Mouse (Mus musculus): ENCODE data around the gene Kcnc1. TPM values are rescaled to one million over a fixed set of nuclear protein-coding genes. Genes with fewer than 3 reads are reported as not detected.

The Kcnc1 gene
- polyA plus RNA-seq, 1 experiment from 2014 or later: 0.05 TPM

- Histone ChIP-seq H3K36me3 (no peaks in the 10 kb centered on the region), H3K4me2 (no peak overlapping the region), H3K27me3 (replicated peaks) (peaks cover 41% of the 10 kb centered on the region), H3K9ac (no peak overlapping the region), H3K4me3 (no peak overlapping the region), H3K27ac (replicated peaks) (no peak overlapping the region), H3K4me1 (no peaks in the 10 kb centered on the region), H3K9me3 (no peaks in the 10 kb centered on the region)
- ATAC-seq (ENCODE audit: extremely low read depth, insufficient number of reproducible peaks, low FRiP score, low TSS enrichment): no peak
- WGBS: 41% methylated on average over 12 of the region's 12 CpGs
Observed at GRCm38 (mm10) chr7:46409204-46409789, 13.0 kb downstream of the Kcnc1 start.

GRCm38 (mm10) chr7:46410727-46411126, 14.4 kb downstream of the Kcnc1 start:
- Histone ChIP-seq H3K9ac (no peak overlapping the region), H3K4me1 (no peaks in the 10 kb centered on the region), H3K9me3 (no peaks in the 10 kb centered on the region), H3K4me3 (no peak overlapping the region), H3K27ac (replicated peaks) (no peak overlapping the region), H3K4me2 (no peak overlapping the region), H3K27me3 (replicated peaks) (peaks cover 36% of the 10 kb centered on the region), H3K36me3 (no peaks in the 10 kb centered on the region)
- 78% methylated on average over 6 of the region's 6 CpGs for WGBS
- no peak for ATAC-seq (ENCODE audit: extremely low read depth, insufficient number of reproducible peaks, low FRiP score, low TSS enrichment)

- Histone ChIP-seq H3K27ac (replicated peaks) (no peak overlapping the region), H3K4me3 (no peak overlapping the region), H3K4me2 (no peak overlapping the region), H3K9me3 (no peaks in the 10 kb centered on the region), H3K9ac (no peak overlapping the region), H3K27me3 (replicated peaks) (peaks cover 27% of the 10 kb centered on the region), H3K36me3 (no peaks in the 10 kb centered on the region), H3K4me1 (no peaks in the 10 kb centered on the region)
- 55% methylated on average over 5 of the region's 5 CpGs for WGBS
- no peak for ATAC-seq (ENCODE audit: extremely low read depth, insufficient number of reproducible peaks, low FRiP score, low TSS enrichment)
Observed at GRCm38 (mm10) chr7:46412823-46413222, 16.5 kb downstream of the Kcnc1 start.

GRCm38 (mm10) chr7:46413959-46414725, 17.8 kb downstream of the Kcnc1 start:
- peaks cover 32% of the 10 kb centered on the region for H3K27me3 ChIP-seq (replicated peaks)
- no peaks in the 10 kb centered on the region for H3K4me1 ChIP-seq
- no peaks in the 10 kb centered on the region for H3K36me3 ChIP-seq
- H3K4me3 ChIP-seq: no peak overlapping the region
- no peaks in the 10 kb centered on the region for H3K9me3 ChIP-seq
- WGBS: 52% methylated on average over 6 of the region's 6 CpGs
- no peak overlapping the region for H3K4me2 ChIP-seq
- no peak overlapping the region for H3K27ac ChIP-seq (replicated peaks)
- no peak overlapping the region for H3K9ac ChIP-seq
- ATAC-seq (ENCODE audit: extremely low read depth, insufficient number of reproducible peaks, low FRiP score, low TSS enrichment): no peak

- no peaks in the 10 kb centered on the region for H3K4me1 ChIP-seq
Observed at GRCm38 (mm10) chr7:46415818-46416425, 19.6 kb downstream of the Kcnc1 start.

GRCm38 (mm10) chr7:46417467-46417866, 21.2 kb downstream of the Kcnc1 start:
- H3K27me3 ChIP-seq (replicated peaks): peaks cover 22% of the 10 kb centered on the region
- no peaks in the 10 kb centered on the region for H3K9me3 ChIP-seq
- 37% methylated on average over 7 of the region's 7 CpGs for WGBS
- no peaks in the 10 kb centered on the region for H3K4me1 ChIP-seq
- no peaks in the 10 kb centered on the region for H3K36me3 ChIP-seq
- H3K9ac ChIP-seq: no peak overlapping the region
- ATAC-seq (ENCODE audit: extremely low read depth, insufficient number of reproducible peaks, low FRiP score, low TSS enrichment): no peak
- no peak overlapping the region for H3K27ac ChIP-seq (replicated peaks)
- H3K4me3 ChIP-seq: no peak overlapping the region
- H3K4me2 ChIP-seq: no peak overlapping the region

More at GRCm38 (mm10) chr7:46415818-46416425, 19.6 kb downstream of the Kcnc1 start:
- peaks cover 25% of the 10 kb centered on the region for H3K27me3 ChIP-seq (replicated peaks)
- ATAC-seq (ENCODE audit: extremely low read depth, insufficient number of reproducible peaks, low FRiP score, low TSS enrichment): no peak
- H3K36me3 ChIP-seq: no peaks in the 10 kb centered on the region
- H3K9me3 ChIP-seq: no peaks in the 10 kb centered on the region
- no peak overlapping the region for H3K4me2 ChIP-seq
- no peak overlapping the region for H3K4me3 ChIP-seq
- H3K9ac ChIP-seq: no peak overlapping the region
- H3K27ac ChIP-seq (replicated peaks): no peak overlapping the region
- 65% methylated on average over 14 of the region's 14 CpGs for WGBS

- Histone ChIP-seq H3K4me2 (no peak overlapping the region), H3K27me3 (replicated peaks) (peaks cover 22% of the 10 kb centered on the region), H3K4me3 (no peak overlapping the region), H3K9ac (no peak overlapping the region), H3K27ac (replicated peaks) (no peak overlapping the region), H3K9me3 (no peaks in the 10 kb centered on the region), H3K36me3 (no peaks in the 10 kb centered on the region), H3K4me1 (no peaks in the 10 kb centered on the region)
- ATAC-seq (ENCODE audit: extremely low read depth, insufficient number of reproducible peaks, low FRiP score, low TSS enrichment): no peak
- 57% methylated on average over 16 of the region's 16 CpGs for WGBS
Observed at GRCm38 (mm10) chr7:46418102-46418622, 21.9 kb downstream of the Kcnc1 start.

- 47% methylated on average over 5 of the region's 5 CpGs for WGBS
Observed at GRCm38 (mm10) chr7:46421535-46421934, 25.2 kb downstream of the Kcnc1 start.

GRCm38 (mm10) chr7:46422052-46422763, 25.9 kb downstream of the Kcnc1 start:
- no peaks in the 10 kb centered on the region for H3K4me1 ChIP-seq
- no peaks in the 10 kb centered on the region for H3K36me3 ChIP-seq
- H3K4me3 ChIP-seq: no peak overlapping the region
- H3K4me2 ChIP-seq: no peak overlapping the region
- H3K9ac ChIP-seq: no peak overlapping the region
- no peak for ATAC-seq (ENCODE audit: extremely low read depth, insufficient number of reproducible peaks, low FRiP score, low TSS enrichment)
- peaks cover 27% of the 10 kb centered on the region for H3K27me3 ChIP-seq (replicated peaks)
- no peak overlapping the region for H3K27ac ChIP-seq (replicated peaks)
- H3K9me3 ChIP-seq: no peaks in the 10 kb centered on the region
- 66% methylated on average over 8 of the region's 8 CpGs for WGBS

More at GRCm38 (mm10) chr7:46421535-46421934, 25.2 kb downstream of the Kcnc1 start:
- Histone ChIP-seq H3K4me1 (no peaks in the 10 kb centered on the region), H3K27me3 (replicated peaks) (peaks cover 29% of the 10 kb centered on the region), H3K4me2 (no peak overlapping the region), H3K9ac (no peak overlapping the region), H3K4me3 (no peak overlapping the region), H3K9me3 (no peaks in the 10 kb centered on the region), H3K36me3 (no peaks in the 10 kb centered on the region), H3K27ac (replicated peaks) (no peak overlapping the region)
- no peak for ATAC-seq (ENCODE audit: extremely low read depth, insufficient number of reproducible peaks, low FRiP score, low TSS enrichment)

GRCm38 (mm10) chr7:46422764-46423412, 26.6 kb downstream of the Kcnc1 start:
- ATAC-seq (ENCODE audit: extremely low read depth, insufficient number of reproducible peaks, low FRiP score, low TSS enrichment): no peak
- no peaks in the 10 kb centered on the region for H3K4me1 ChIP-seq
- 54% methylated on average over 18 of the region's 18 CpGs for WGBS

GRCm38 (mm10) chr7:46423951-46424350, 27.7 kb downstream of the Kcnc1 start:
- H3K4me1 ChIP-seq: no peaks in the 10 kb centered on the region
- H3K4me2 ChIP-seq: no peak overlapping the region
- no peaks in the 10 kb centered on the region for H3K36me3 ChIP-seq
- no peak overlapping the region for H3K9ac ChIP-seq
- no peak overlapping the region for H3K27ac ChIP-seq (replicated peaks)
- 60% methylated on average over 3 of the region's 3 CpGs for WGBS
- no peaks in the 10 kb centered on the region for H3K9me3 ChIP-seq
- ATAC-seq (ENCODE audit: extremely low read depth, insufficient number of reproducible peaks, low FRiP score, low TSS enrichment): no peak
- peaks cover 22% of the 10 kb centered on the region for H3K27me3 ChIP-seq (replicated peaks)
- H3K4me3 ChIP-seq: no peak overlapping the region

More at GRCm38 (mm10) chr7:46422764-46423412, 26.6 kb downstream of the Kcnc1 start:
- H3K36me3 ChIP-seq: no peaks in the 10 kb centered on the region
- H3K9ac ChIP-seq: no peak overlapping the region
- no peak overlapping the region for H3K4me3 ChIP-seq
- H3K9me3 ChIP-seq: no peaks in the 10 kb centered on the region
- H3K27ac ChIP-seq (replicated peaks): no peak overlapping the region
- no peak overlapping the region for H3K4me2 ChIP-seq
- peaks cover 27% of the 10 kb centered on the region for H3K27me3 ChIP-seq (replicated peaks)
